ENCODE assay signal across 11 mouse cellular contexts in the genomic region with DNA sequence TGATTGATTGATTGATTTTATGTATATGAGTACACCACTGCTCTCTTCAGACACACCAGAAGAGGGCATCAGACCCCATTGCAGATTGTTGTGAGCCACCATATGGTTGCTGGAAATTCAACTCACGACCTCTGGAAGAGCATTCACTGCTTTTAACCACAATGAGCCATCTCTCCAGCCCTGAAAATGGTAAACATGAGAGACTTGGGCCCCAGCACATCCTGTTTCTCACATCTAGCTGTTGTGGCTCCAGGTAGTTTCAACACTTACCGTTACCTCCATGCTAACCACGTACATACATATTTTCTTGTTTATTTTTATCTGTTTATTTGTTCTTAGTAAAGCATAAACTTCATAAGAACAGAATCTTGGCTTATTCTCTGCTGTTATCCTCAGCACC.
"Had no signal": no experiment of that assay in that cellular context is flagged by ENCODE, and none has a peak within 500 bp of the region (broad histone marks: within the 10 kb centered on the region; RNA-seq: fewer than 3 reads in every experiment).

No protein-coding gene starts in this region.

- DNase-seq: lung, adult 2 months; lung, postnatal 14 days; lung, postnatal 36 days; retina, postnatal 1 day; right cerebral cortex, adult 18-20 months; right cerebral cortex, postnatal 25 days; right cerebral cortex, postnatal 4 days; spleen, adult 18-20 months; thymus, adult 18-20 months; thymus, postnatal 14 days; thymus, postnatal 36 days had no signal
